Mouse (Mus musculus) layer of hippocampus, adult 9-10 months (tissue): Measurements from ENCODE around the gene Asb10.
A peak's percentile ranks its signal among the peaks of the same experiment; 100 is the strongest.

ENCODE experiments used
- DNase-seq: peaks from one replicate; pipeline ENCODE4 v3.0.0; 2022; ENCODE audit warnings: low spot score

Gene Asb10

DNA sequence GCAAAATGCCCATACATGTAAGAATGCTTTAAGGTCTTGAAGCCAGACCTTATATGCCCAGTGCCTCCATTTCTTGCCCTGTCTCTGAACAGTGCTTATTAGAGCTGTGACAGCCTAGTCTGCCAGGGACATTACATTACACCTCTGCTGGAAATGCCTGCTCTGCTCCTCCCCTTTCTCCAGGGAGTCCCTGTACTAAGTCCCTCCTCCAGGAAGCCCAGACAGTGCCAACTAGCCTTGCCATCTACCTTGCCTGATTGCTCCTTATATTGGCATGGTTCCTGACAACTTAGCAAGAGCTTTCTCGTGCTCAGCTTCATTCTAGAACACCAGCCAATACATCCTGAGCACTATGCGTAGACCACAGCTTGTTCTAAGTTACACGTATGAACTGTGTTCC lies 5.0 kb downstream of the Asb10 start:
- no peak for DNase-seq

DNA sequence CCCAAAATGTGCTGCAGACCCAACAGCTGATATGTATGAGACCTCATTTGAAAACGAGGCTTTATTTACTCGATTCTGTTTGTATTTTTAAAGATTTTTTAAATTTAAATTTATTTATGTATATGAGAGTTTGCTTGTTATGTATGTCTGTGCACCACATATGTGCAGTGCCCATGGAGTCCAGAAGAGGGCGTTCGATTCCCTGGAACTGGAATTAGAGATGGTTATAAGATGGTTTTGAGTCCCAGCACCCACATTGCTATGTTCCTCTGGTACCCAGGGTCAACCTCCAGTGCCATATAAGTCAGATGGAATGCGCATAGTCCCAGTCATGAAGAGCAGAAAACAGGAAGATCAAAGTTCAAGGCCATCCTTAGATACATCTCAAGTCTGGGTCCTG lies 6.5 kb downstream of the Asb10 start:
- no peak for DNase-seq

GRCm38 (mm10) chr5:24533391-24533790 lies 7.4 kb downstream of the Asb10 start:
- DNase-seq = no peak

GRCm38 (mm10) chr5:24530042-24530689 lies 10.6 kb downstream of the Asb10 start:
- DNase-seq = peak; percentile 95

DNA sequence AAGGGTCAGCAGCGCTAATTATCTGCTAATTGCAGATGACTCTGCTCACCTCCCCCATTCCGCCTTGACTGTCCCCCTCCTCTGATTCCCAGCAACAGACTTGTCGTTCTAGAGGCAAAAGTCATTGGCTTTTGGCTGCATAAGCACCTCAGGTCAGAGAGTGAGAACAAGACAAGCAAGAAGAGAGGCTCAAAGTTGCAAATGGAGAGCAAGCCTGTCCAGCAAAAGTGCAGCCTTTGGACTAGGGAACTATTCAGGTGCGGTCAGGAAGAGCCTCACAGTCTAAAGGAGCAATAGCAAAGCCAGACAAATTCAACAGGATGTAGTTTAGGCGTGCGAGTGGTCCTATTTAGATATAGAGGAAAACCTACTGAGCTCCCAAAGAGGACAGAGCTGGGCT lies 13.0 kb downstream of the Asb10 start:
- DNase-seq = no peak

- DNase-seq = no peak
Measured at GRCm38 (mm10) chr5:24526889-24527230, 13.9 kb downstream of the Asb10 start, which contains the start of gene Gbx1. Gene Gbx1 (minus strand): TSS chr5:24527202.

DNA sequence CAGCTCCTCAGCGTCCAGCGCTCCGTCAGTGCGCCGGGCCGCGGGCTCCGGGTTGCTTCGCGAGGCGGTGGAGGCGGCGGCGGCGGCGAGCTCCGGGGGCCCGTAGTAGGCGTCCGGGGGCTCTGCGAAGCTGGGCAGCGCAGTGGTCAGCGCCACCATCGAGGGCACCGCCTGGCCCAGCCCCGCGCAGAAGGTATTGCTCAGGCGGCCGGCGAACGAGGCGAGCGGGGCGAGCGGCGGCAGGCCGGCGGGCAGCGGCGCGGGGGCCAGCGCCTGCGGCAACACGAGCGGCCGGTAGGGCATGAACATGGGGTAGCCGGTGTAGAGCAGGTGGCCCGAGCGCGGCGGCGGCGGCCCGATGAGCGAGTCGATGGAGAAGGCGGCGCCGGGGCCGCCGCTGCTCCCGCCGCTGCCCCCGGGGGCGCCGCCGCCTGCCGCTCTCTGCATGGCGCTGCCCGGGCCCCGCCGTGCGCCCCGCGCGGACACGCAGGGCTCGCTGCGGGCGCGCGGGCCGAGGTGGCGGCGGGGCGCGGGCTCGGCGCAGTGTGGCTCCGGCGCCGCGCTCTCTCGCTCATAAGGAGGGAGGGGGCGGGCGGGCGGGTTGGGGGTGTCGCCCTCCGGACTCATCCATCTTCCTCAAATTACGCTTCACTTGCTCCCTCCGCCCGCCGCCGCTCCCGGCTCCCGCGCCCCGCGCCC lies 14.4 kb downstream of the Asb10 start:
- DNase-seq = no peak

GRCm38 (mm10) chr5:24525360-24526189 lies 15.2 kb downstream of the Asb10 start:
- DNase-seq = no peak

DNA sequence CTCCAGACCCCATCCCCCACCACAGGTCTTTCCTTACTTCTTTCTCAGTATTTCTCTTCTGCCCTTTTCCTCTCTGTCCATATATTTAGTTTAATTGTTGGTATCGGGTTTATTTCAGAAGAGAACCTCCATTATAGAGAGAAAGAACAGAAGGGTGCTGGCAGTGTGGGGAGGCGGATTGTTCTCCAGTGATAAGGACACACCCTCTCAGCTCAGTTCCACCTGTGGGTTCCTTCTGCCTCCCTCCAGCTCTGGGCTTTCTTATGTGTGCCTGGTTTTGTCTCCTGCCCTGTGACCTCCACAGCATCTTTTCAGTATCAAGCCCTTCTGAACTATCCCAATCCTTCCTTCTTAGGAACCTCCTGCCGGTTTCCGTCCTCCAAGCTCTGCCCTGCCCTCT lies 16.3 kb downstream of the Asb10 start:
- DNase-seq = no peak

GRCm38 (mm10) chr5:24523806-24524205 lies 17.0 kb downstream of the Asb10 start:
- DNase-seq = no peak

DNA sequence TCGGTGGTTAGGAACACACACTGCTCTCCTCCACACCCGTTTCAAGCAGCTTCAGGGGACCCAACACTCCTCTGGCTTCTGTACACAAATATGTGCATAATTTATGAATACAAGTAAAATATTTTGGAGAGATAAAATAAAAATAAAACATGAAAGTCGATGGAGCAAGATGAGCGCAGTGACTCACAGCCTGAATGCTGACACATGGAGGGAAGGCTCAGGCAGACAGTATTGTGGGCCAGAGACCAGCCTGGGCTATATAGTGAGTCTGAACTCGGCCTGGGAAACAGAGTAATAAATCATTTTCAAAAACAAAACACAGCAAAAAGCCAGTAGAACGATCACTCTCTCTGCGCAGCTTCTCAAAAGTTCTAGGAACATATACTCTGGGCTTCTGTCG lies 19.4 kb downstream of the Asb10 start:
- no peak for DNase-seq

GRCm38 (mm10) chr5:24512271-24512670 lies 28.5 kb downstream of the Asb10 start:
- DNase-seq = no peak

DNA sequence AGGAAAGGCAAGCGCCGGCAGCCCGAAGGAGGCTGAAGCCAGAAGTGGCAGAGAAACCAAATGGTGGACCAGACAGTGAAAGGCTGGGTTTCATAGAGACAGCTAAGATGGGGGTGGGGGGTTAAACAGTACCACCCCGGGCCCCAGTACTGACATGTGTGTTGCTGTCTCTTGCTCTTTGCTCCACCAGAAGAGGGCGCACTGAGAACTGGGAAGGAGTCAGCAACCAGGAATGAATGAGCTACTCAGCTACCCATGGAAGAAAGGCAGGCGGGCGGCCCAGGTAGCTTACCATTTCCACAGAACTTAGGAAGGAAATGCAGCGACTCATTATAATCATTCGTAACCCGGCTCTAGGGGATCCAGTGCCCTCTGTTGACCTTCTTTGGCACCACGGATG lies 30.1 kb downstream of the Asb10 start:
- peak; percentile 30 for DNase-seq

DNA sequence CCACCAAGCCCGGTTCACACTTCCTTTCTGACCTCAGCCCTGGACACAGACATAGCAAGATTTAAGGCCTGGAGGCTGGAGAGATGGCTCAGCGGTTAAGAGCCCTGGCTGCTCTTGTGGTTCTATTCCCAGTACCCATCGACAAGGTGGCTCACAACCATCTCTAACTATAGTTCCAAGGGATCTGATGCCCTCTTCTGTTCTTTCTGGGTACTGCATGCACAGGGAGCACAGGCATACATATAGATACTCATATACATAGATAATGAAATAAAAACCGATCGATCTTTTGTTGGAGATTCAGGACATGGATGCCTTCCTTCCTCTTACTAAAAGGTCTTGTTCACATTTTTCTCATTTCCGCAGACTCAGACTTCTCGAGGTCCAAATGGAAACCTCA lies 32.4 kb downstream of the Asb10 start:
- DNase-seq = no peak

DNA sequence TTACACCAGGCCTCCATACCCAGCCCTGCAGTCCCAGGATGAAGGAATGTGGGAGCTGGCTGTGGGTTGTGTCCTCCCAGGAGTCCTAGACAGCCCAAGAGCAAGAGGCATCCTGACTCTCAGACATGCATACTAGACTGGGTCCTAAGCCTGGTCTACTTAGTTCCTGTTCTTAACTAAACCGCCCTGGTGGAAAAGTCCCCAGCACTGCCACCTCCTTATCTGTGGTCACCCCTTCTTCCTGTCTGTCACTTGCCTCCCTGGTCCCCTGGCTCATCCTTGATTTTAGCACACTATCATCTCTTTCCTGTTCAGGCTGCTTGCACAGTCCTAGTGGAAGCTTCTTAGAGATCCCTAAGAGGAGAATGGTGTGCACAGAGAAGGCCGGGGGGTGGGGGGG lies 35.3 kb downstream of the Asb10 start:
- DNase-seq = no peak

DNA sequence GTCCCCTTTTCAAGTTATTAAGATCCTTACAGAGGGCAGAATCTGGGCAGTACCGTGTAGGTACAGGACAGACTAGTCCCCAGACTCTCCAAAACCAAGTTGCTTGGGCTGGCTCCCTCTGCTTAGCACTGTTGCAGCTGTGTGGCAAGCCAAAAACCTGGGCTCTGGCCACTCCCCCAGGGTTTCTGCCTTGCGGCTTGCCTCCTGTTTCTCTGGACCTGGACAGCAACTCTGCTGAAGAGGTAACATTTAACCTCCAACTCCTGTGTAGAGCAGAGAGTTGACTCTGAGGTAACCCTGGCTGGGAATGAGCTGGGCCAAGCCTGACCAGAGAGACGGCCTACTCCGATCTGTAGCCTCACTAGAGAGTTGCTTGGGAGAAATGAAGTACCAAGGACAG lies 38.0 kb downstream of the Asb10 start:
- no peak for DNase-seq

GRCm38 (mm10) chr5:24500851-24501250 lies 39.9 kb downstream of the Asb10 start:
- no peak for DNase-seq

DNA sequence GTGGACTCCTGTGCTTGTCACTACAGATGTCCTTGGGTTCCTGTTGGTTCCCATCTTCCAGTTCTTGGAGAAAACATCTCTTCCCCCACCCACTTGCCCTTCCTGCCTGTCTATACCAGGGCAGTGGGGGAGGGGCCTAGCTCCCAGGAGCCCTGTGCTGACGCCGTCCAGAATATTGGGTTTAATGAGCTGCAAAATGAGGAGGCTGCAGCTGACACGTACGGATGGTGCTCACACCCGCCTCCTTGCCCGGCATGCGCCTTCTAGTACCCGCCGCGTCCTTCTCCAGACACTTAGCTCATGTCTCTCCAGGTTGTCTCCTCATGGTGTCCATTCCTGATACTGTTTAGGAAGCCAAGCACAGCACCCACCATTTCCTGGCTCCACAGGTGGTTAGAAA lies 41.7 kb downstream of the Asb10 start:
- DNase-seq = no peak

- no peak for DNase-seq
Measured at GRCm38 (mm10) chr5:24497526-24497925, 43.3 kb downstream of the Asb10 start.

DNA sequence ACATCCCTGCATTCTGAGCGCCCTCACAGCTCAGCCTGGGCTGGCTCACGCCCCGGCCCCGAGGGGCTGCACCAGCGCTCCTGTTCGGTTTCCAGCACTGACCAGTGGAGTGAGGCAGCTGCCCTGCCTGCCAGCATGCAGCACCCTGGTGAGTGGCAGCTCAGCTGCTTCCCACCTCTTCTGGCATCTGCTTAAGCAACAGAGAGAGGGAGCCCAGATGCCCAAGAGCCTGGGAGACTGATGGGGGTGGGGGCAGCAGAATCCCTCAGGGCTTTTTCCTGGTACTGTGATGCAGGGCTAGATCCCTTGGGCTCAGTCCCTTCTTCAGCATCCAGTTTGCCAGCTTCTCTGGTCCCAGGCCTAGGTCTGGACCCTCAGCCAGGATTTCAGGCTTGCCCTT lies 44.0 kb downstream of the Asb10 start:
- no peak for DNase-seq

- DNase-seq = no peak
Measured at GRCm38 (mm10) chr5:24495019-24495418, 45.8 kb downstream of the Asb10 start.

- DNase-seq = no peak
Measured at GRCm38 (mm10) chr5:24492546-24493285, 48.1 kb downstream of the Asb10 start.
